Mouse (Mus musculus) lung, postnatal 10 days (tissue): ENCODE measurements at regions not wholly inside any gene's neighbourhood (a gene's known extent, or its start where the extent isn't known, plus 50 kb on each side); places are given as distances from the start of the nearest gene placed in this dataset.

Source experiments
- DNase-seq: peaks from one replicate; pipeline ENCODE4 v3.0.0; 2021

DNA sequence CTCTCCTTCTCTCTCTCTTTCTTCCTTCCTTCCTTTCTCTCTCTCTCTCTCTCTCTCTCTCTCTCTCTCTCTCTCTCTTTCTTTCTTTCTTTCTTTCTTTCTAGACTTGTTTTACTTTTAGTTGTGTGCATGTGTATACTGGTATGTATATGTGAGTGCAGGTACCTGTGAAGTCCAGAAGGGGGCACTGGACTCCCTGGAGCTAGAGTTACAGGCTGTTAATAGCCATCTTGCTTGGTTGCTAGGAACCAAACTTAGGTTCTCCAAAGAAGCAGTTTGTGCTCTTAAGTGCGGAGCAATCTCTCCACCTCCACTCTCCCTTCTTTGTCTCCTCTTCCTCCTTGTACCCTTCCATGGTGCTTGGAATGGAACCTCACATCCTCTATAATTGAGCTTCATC lies 77.2 kb downstream of the Gm10604 start:
- no peak for DNase-seq

DNA sequence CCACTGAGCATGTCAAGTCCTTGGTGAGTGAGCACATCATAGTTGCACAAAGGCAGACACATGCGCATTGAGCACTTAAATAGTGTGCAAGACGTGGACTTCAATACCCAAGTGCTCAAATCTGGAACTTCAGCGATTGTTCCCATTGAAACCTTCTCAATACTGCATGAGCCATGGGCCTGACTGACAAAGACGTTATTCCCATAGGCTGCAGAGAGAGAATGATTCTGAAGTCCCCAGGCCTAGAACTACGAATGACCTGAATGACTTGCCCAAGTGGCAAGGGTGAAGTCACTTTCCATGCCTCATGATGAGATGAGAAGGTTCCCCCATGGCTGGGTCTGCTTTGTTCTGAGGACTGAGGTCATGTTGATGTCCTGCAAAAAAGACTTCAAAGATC lies 77.7 kb downstream of the Gm10604 start:
- no peak for DNase-seq

DNA sequence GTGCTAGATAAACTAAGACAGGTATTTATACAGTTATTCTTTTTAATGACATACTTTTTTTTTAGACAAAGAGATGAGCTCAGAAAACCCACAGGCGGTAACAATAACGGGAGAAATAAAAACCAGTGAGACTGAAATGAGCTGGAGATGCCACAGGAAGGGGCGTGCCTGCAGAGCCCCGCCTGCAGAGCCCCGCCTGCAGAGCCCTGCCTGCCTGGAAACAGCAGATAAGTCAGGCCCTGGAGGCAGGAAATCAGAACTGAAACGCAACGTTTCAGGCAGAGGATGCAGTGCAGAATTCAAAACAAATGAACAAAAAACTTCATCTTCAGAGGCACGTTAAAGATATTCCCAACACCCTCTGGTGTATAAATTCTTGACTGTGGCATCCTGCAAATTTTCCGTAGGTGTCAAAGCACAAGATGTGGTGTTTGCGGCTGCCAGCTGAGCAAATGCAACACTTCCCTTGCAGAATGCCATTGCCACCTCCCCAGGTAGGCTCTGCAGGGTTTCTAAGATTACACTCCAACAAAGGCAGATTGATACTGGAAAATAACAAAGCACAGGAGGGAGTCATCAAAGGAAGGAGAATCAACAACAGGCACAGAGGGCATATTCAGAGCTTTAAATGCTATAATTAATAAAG lies 81.0 kb downstream of the Gm10604 start:
- peak; percentile 47 for DNase-seq

DNA sequence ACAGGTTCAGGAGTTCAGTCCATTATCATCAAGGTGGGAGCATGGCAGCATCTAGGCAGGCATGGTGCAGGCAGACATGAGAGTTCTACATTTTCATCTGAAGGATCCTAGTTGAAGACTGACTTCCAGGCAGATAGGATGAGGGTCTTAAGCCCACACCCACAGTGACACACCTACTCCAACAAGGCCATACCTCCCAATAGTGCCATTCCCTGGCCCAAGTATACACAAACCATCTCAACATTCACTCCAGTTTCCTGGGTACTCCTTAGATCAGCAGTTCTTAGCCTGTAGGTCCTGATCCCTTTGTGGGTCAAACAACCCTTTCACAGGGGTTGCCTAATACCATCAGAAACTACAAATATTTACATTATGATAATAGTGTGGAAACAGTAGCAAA lies 83.8 kb downstream of the Gm10604 start:
- DNase-seq = no peak

DNA sequence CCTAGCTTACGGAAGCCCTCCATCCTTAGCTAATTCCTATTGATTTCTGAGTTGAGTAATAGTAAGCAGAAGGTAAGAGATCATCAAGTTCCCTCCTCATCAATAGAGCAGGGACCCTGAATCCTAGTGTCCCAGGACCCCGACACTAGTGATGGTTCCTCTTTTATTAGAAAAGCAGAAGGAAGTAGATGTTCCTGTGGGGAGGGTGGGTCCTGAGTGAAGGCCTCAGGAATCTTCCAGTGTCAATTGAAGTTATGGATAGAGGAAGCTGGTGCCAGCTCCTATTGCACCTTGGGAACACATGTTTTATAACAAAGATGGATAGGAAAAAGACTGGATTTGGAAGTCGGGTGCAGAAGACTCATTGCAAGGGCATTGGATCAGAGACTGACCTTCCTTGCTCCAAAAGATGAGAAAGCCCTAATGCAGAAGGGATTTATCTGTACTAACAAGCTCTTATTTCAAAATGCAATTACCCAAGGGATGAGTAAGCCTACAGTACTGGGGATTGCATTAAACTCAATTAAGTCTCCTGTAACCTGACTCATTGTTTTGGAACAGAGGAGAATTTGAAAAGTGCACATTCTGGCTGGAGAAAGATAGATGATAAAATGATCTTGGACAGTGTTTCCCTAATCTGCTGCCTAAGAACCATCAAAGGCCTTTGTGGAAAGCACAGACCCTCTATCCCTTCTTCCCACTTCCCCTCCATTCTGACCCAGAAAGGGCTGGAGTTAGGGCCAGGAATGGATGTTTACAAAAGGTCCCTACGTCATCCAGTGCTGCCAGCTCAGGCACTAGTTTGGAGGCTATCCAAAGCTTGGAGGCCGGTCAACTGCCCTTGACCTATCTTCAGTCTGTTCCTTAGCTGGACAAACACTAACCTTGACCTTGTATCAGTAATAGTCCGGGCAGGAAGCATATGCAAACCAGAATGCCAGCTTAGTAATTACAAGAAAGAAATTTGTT lies 84.9 kb downstream of the Gm10604 start:
- no peak for DNase-seq

DNA sequence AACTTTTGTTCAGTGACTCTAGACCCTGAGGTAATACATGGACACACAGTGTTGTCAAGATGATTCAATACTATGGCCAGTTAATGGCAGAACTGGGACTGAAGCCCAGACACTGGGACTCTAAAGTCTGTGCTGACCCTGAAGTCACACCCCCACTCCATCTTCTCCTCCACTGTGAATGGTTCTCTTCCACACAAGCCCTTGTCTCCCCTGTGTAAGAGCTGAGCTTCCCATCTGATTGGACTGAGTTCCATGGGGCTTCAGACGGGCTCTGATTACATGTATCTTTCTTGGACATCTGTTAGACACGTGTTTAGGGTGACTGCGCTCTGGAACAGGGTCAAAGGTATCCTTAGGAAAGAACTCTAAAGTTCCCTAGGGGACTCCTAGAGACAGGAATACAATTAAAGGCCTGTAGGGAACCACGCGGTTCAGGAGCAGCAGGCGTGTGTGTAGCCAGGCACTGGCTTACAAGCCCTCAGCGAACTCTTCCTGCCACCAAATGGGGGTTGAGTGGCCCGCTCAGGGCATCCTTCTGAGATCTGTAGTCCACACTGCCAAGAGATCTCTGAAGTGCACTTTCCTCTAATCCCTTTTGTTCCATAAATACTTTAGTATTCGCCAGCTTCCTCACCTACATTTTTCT lies 87.4 kb downstream of the Gm10604 start:
- no peak for DNase-seq

DNA sequence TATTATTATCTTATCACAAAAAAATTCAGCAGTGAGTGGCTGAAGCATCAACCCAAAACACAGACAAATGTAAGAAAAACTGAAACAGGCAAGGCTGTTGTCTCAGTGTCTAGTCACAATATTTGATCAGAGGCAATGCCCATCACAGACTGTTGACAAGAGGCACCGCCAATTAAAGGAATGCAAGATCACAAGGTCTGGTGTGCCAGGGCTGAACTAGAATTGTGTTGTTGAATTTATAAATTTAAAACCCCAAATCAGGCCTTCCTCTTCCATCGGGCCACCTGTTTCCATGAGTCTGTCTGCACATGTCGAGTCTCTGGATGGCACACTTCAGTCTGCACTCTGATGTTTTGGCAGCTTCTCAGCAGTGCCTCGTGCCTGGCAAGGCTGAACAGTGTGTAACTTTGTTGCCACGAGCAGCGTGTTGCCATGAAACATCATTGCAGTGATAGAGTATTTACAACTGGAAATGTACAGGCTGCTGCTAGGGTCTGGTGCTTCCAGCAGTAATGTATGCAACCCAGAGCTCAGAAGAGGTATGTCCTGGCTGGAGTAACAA lies 91.9 kb downstream of the Gm10604 start:
- DNase-seq = peak; percentile 36

DNA sequence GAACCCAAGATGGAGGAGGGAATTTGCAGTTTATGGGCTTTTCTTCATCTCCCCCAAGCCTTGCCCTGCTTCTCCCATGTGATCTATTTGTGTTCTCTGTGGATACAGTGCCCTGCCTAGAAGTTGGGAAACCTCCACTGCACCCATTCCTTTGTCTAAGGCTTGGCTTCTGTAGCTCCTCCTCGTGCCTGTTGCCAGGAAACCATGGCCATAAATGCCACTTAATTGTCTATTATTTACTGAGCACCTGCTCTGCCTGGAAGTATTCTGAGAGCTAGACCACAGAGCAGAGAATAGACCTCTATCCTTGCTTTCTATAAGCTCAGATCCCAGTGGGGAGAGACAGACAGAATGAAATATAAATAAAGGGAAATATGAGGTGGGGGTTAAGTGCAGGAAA lies 93.7 kb downstream of the Gm10604 start:
- DNase-seq = no peak

DNA sequence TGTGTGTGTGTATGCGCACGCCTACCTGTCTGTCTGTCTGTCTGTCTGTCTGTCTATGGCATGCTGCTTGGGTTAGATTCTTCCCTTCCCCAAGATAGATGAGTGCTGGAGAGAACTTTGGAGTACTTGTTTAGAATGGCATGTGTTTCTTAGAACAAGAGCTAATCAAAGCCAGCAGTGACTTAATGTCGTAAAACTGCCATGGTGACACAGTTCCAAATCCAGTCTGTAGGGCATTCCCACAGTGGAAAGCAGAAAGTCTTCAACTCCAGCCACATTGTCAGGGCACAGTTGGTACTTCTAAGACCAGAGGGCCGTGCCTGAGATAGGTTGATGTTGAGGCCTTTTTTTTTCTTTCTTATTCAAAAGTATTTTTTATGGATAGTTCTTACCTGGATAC lies 95.6 kb downstream of the Gm10604 start:
- peak; percentile 70 for DNase-seq

DNA sequence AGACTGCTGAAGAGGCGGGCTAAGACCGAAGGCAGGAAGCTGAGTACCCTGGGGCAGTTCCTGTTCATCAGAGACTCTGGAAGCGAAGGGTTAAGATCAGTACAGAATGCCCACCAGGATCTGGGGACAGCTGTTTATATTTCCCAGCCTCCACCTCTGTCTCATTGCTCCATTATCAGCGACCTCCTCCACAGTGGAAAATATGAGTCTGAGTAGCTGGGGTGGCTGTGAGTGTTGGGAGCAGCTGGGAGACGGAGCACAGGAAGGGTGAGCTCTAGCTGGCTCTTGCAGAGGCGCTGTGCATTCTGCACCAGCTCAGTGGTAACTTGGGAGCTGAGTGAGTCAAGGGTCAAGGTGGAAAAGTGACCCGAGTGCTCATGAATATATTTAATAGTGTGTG lies 96.2 kb downstream of the Gm10604 start:
- peak; percentile 73 for DNase-seq

DNA sequence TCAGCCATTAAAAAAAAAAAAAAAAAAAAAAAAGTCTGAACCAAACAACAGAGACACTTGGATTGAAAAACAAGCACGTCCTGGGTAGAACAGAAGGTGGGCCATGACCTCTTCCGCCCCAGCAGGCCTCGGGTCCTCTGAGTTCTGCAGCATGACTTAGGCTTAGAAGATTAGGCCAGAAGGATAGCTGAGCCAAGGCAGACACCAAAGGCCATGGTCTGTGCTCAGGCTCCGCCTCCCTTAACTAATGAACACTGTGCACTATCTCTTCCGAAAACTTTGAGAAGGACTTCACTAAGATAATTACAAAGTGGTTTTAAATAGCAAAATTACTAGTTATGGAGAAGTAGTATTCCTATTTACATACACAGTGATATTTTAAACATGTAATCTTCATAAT lies 97.8 kb downstream of the Gm10604 start:
- no peak for DNase-seq

DNA sequence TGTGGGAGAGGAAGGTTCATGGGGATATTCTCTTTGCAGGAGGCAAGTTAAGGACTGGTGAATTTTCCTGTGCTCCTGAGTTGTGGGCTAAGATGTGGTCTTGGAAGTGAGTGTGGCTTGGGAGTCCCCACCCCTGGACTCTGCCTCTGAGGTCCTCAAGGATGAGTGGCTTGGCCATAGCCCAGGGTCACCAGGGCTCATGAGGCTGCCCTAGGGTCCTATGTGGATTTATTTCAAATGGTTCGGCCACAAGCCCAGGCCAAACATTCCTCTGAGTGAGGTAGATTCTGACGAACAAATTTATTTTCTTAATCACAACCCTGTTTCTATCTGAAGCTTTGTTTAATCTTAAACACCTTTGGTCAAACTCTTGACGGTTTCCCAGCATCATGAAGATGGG lies 98.4 kb downstream of the Gm10604 start:
- no peak for DNase-seq

DNA sequence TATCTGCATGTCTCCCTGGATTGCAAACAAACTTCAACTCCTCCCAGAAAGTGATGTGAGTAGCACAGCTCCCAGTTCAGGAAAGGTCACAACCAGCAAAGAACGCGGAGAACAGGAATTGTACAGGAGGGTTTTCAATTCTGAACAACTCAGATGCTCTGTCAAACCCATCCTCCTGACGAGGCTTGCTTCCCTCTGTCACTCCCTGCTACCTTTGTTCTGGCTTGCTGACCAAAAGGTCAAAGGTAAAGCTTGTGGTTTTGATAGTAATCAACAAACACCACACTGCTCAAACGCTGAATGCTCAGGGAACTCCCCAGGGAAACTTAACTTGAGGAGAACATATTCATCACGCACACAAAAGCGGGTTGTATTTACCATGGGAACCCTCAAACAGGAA lies 102.4 kb downstream of the Gm10604 start:
- DNase-seq = no peak

DNA sequence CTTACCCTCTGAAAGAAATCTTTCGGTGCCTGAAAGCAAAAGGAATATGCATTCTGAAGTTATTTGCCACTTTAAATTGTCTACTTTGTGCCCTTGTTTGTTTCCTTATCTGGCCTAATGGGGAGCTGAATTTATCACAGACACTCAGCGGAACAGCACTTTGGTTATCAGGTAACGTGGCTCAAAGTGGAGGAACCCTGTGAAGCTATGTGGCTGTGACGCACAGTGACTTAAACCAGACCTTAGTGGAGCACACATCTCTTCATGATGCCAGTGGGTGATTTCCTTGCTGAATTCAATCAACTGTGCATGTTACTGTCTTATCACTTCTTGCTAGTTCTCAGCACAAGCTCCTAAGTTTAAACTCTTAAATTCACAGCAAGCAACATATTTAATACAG lies 103.1 kb downstream of the Gm10604 start:
- no peak for DNase-seq

DNA sequence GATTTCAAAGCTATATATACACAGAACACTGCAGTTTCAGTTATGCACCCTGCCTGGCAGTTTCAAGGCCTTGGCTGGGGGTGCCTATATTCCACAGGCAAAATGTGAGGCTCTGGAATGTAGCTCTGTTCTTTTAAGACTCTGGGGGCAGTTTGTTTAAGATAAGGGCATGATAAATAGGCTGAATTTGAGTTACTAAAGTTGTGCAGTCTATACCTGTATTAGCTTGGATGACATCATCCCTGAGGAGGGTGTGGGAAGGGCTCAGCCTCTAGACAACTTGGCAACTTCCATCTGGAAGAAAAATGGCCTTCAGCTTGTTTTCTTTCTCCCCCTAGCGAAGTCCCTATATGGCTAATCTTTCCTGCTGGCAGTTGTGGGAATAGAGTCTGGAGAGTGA lies 105.1 kb downstream of the Gm10604 start:
- DNase-seq = no peak

DNA sequence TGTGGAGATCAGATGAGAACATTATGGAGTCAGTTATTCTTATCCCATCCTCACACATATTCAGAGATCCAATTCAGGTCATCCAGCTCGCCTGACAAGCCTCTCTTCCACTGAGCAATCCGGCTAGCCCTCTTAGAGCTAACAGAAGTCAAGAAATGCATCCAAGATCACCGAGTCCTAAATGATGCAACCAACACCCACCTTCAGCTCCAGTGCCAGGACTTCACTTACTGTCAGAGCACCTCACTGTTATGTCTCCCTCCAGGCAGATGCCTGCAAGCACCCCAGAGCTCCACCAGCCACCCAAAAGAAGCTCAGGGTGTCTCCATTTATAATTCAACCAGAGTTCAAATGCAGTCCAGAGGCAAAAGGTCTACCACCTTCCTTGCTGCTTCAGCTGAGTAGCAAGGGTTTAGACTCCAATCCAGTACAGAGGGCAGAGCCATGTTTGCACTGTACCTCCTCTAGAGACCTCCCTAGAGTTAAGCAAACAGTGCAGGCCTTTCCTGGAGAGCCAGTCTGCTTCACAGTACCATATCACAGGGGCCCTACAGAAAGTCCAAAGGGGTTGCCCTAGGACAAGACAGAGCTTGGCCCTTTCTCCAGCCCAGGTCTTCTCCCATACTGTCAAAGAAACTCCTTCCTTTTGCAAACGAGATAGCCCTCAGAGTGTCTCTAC lies 106.3 kb downstream of the Gm10604 start:
- no peak for DNase-seq

DNA sequence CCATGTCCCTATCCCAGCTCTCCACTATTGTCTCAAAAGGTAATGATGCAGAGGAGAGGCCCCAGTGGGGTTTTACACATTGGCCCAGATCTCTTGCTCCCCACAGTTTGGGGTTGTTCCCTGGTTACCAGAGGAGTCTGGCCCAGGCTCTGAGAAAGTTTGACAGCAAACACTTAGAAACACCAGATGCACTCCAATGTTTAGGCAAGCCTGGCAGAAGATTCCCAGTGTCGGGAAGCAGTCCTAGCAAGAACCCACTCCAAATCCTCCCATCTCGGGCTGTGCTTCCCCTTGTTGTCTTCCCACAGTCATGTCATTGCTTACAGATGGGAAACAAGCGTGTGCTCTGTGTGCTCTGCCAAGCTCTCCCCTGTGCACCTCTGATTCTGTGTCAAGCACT lies 109.0 kb downstream of the Gm10604 start:
- peak; percentile 78 for DNase-seq

DNA sequence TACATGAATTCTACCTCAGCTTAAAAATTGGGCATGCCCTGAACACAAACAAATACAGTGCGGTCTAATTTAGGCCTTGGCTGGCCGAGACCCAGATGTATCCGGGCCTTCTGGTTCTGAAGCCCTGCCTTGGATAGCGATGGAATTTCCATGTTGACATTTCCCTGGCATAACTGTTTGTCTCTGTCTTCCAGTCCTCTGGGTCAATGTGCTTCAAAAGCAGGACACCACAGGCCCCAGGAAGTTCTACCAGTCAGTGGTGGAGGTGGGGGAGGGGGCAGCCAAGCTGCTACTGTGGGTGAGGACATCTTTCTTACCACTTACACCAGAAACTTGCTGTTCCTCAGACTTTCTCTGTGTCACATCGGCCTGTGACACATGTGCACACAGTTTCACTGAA lies 111.3 kb downstream of the Gm10604 start:
- peak; percentile 81 for DNase-seq

DNA sequence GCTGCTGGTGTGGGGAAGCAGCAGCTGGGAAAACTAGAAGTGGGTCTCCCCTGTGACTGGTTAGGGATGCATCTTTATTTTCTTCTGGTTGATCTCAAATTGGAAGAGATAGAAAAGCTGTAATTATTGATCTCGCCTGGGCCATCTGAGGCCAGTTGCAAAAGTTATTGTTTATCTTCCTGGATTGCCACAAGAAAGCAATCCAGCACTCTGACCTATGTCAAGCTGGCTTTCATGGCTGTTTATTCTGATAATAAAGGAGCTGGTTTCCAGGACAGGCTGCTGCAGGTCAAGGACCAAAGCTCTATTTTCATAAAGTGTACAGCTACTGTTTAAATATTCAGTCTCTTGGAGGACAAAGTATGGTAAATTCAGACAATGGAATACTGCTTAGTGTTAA lies 112.5 kb downstream of the Gm10604 start:
- DNase-seq = no peak
